Mouse (Mus musculus): ENCODE data around the gene Rad51b.

DNA sequence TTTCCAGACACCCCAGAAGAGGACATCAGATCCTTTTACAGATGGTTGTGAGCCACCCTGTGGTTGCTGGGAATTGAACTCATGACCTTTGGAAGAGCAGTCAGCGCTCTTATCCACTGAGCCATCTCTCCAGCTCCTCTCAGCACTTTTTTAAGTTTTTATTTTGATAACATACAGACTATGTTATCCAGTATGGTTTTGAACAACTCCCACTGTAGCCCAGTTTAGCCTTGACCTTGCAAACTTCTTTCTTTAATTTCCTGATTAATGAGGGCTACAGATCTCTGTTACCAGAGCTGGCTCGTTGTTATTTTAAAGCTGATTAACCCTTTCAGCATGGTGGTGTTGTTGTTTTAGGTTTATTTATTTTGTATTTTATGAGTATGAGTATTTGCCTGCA is 29.2 kb downstream of the Rad51b start:
- TF ChIP-seq POLR2A (IDR thresholded peaks at IDR 0.05; ENCODE audit: insufficient read depth, low read depth, low read length) (no peak), CTCF (IDR thresholded peaks at IDR 0.05) (no peak)

Measured in heart, adult 2 months (tissue).